8 mouse cellular contexts compared by ENCODE assay signal in the genomic region with DNA sequence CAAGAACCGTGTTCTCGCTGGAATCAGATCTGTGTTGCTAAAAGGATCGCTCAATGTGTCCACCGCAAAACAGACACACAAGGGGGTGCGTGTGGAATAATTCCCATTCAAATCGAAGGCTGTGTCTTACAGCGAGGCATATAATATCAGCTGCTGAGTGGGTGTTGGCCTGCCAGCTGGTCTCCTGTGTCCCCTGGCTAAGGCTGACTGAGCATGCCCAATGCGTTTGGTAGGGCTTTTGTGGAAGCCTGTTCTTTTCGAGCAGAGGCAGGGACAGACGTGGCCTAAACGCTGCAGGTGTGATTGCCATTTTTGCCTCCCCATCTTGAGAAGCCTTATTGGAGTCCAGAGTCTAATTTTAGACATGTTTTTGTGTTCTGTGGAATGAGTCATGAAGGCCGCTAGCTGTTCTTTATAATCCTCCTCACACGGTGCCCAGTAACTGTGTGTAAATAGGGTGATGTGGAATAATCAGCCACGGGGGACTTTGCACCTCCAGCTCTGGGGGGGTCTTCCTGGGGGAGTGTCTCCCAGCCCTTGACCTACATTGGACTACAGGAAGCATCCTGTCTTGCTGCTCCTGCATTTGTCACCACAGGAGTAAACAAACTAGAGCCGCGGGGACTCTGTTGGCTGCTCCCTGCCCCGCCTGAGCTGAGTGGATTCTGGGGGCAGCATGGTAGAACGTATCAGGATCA. TPM values are rescaled to one million over a fixed set of nuclear protein-coding genes. Genes with fewer than 3 reads are reported as not detected.
DNase-seq lines count a peak whose midpoint lies in the region; ATAC-seq lines count a peak whose summit lies in the region.

No protein-coding gene starts in this region.

- WGBS in neural tube, embryonic 11.5 days, result 79% methylated on average over 18 of the region's 18 CpGs
- 56% methylated on average over 18 of the region's 18 CpGs for WGBS in heart, embryonic 15.5 days

- ATAC-seq in neural tube, embryonic 11.5 days (ENCODE audit: insufficient read depth, low FRiP score, low TSS enrichment), result 0 out of 2 replicates have a peak, but pooled peaks have one; percentile 53
- ATAC-seq in heart, embryonic 15.5 days (replicated peaks; ENCODE audit: insufficient number of reproducible peaks, insufficient read depth, low FRiP score, low read depth), result peak; percentile 28; the same call in 1 of the 2 replicates
- no peak for ATAC-seq in CD4-positive, CD25-positive, alpha-beta regulatory T cell, adult 4 months
- no peak for ATAC-seq in inflammation-experienced regulatory T-cells, adult 6 months

- H3K36me3 ChIP-seq in neural tube, embryonic 11.5 days (ENCODE audit: control insufficient read depth, insufficient read depth, low read length), result no peaks in the 10 kb centered on the region
- no peaks in the 10 kb centered on the region for H3K36me3 ChIP-seq in heart, embryonic 15.5 days

- no peaks in the 10 kb centered on the region for H3K4me1 ChIP-seq in neural tube, embryonic 11.5 days (ENCODE audit: control insufficient read depth, insufficient read depth, low read length)
- peaks cover 43% of the 10 kb centered on the region for H3K4me1 ChIP-seq in heart, embryonic 15.5 days (replicated peaks)

- no peak overlapping the region for H3K4me2 ChIP-seq in neural tube, embryonic 11.5 days (ENCODE audit: low read depth)
- no peak overlapping the region for H3K4me2 ChIP-seq in heart, embryonic 15.5 days

- H3K27ac ChIP-seq in neural tube, embryonic 11.5 days (ENCODE audit: low read depth, low read length), result no peak overlapping the region
- H3K27ac ChIP-seq in heart, embryonic 15.5 days, result peak overlapping the region; percentile 62

- no peaks in the 10 kb centered on the region for H3K27me3 ChIP-seq in neural tube, embryonic 11.5 days (ENCODE audit: control insufficient read depth, insufficient read depth, low read length)
- no peaks in the 10 kb centered on the region for H3K27me3 ChIP-seq in heart, embryonic 15.5 days

- DNase-seq in neural tube, embryonic 11.5 days (ENCODE audit: low spot score), result no peak
- DNase-seq in neural tube, embryonic 10.5 days (ENCODE audit: extremely low spot score, low spot score), result no peak
- DNase-seq in left cerebral cortex, adult 11 months (ENCODE audit: low spot score), result peak; percentile 71
- DNase-seq in retina, postnatal 1 day, result peak; percentile 51
- no peak for DNase-seq in c-Kit-positive CD71-positive TER-119-positive erythroid progenitor cells, embryonic 14.5 days (ENCODE audit: low spot score)

- H3K4me3 ChIP-seq in neural tube, embryonic 11.5 days (ENCODE audit: low read depth, low read length), result no peak overlapping the region
- no peak overlapping the region for H3K4me3 ChIP-seq in heart, embryonic 15.5 days

- H3K9me3 ChIP-seq in neural tube, embryonic 11.5 days (ENCODE audit: control insufficient read depth, low read length), result no peaks in the 10 kb centered on the region
- no peaks in the 10 kb centered on the region for H3K9me3 ChIP-seq in heart, embryonic 15.5 days (replicated peaks)

- no peak overlapping the region for H3K9ac ChIP-seq in neural tube, embryonic 11.5 days (ENCODE audit: low read length)
- no peak overlapping the region for H3K9ac ChIP-seq in heart, embryonic 15.5 days

RNA-seq across cellular contexts. Expression of a gene that starts 46.5 kb away (rescaled TPM):
- 58.1 and 64.0 TPM in 2 replicates for polyA plus RNA-seq in neural tube, embryonic 11.5 days (2014; fragmentation: Nextera tagmentation; extraction: Ambion mirVana)
- 31.0 and 33.2 TPM in 2 replicates for polyA plus RNA-seq in heart, embryonic 15.5 days (2015; fragmentation: Nextera tagmentation; extraction: Ambion mirVana)
- polyA plus RNA-seq in CD4-positive, CD25-positive, alpha-beta regulatory T cell, adult 4 months (2017; shearing (Covaris generic)), result 10 to 100 TPM; 14.1 to 19.3 TPM
- 10 to 100 TPM; 14.6 to 16.8 (median 16.3) TPM for polyA plus RNA-seq in inflammation-experienced regulatory T-cells, adult 6 months (2017; shearing (Covaris generic))

Comparison
In these comparisons a context has a peak if more than half of its experiments do, and no peak if none do; other contexts are left out.
1. ATAC-seq: peak in neural tube, embryonic 11.5 days (single experiment) and heart, embryonic 15.5 days (single experiment); none in CD4-positive, CD25-positive, alpha-beta regulatory T cell, adult 4 months (single experiment) and inflammation-experienced regulatory T-cells, adult 6 months (single experiment).
2. DNase-seq: peak in left cerebral cortex, adult 11 months (single experiment) and retina, postnatal 1 day (single experiment); none in neural tube, embryonic 11.5 days (single experiment), neural tube, embryonic 10.5 days (single experiment) and c-Kit-positive CD71-positive TER-119-positive erythroid progenitor cells, embryonic 14.5 days (single experiment).